Mouse (Mus musculus) embryonic fibroblast, embryonic 13.5 days (primary cell): ENCODE measurements around the gene Trpv4. TPM values are rescaled to one million over a fixed set of nuclear protein-coding genes. Genes with fewer than 3 reads are reported as not detected.

ENCODE experiments used
- H3K27ac ChIP-seq: 2 replicates; pipeline ENCODE4 v1.5.1; 2012; ENCODE audit warnings: low read length, control low read depth, inconsistent platforms; ENCODE audit not compliant: insufficient read depth
- H3K4me1 ChIP-seq: 2 replicates; pipeline ENCODE4 v1.6.1; 2011; ENCODE audit warnings: low read length; ENCODE audit not compliant: control insufficient read depth, insufficient read depth
- H3K4me3 ChIP-seq: 2 replicates; pipeline ENCODE4 v1.5.1; 2011; ENCODE audit warnings: mild to moderate bottlenecking, control low read depth, low read length; ENCODE audit not compliant: insufficient read depth
- CTCF ChIP-seq: IDR thresholded peaks from 2 replicates; pipeline ENCODE4 v1.5.1; 2011; ENCODE audit warnings: mild to moderate bottlenecking, control low read depth, low read length, moderate library complexity, borderline replicate concordance; ENCODE audit not compliant: insufficient read depth
- POLR2A ChIP-seq: IDR thresholded peaks from 2 replicates; pipeline ENCODE4 v1.6.1; 2011; ENCODE audit warnings: low read depth, mild to moderate bottlenecking, control low read depth, low read length, moderate library complexity
- polyA plus RNA-seq: library from polyadenylated mRNA; stranded (reverse); fragments of >200 nt; gene quantifications from 2 replicates; pipeline ENCODE4 v1.2.4, GENCODE M21; 2011; ENCODE audit warnings: low read depth; ENCODE audit not compliant: missing spikeins, insufficient read length

Gene Trpv4
- polyA plus RNA-seq, 1 experiment, result 1.1 TPM

- Histone ChIP-seq H3K4me3 (no peak overlapping the region), H3K27ac (no peak overlapping the region), H3K4me1 (no peaks in the 10 kb centered on the region)
- no peak for TF ChIP-seq POLR2A
- no peak for TF ChIP-seq CTCF
Observed at GRCm38 (mm10) chr5:114669014-114669413, 10.8 kb upstream of the Trpv4 start.

- TF ChIP-seq POLR2A, result peak; percentile 92
- peak; percentile 100 for TF ChIP-seq CTCF
- H3K4me1 ChIP-seq, result no peaks in the 10 kb centered on the region
- H3K27ac ChIP-seq, result peak overlapping the region; percentile 9; the same call in 1 of the 2 replicates
- 0 out of 2 replicates have a peak overlapping the region, but pooled peaks have one; percentile 7 for H3K4me3 ChIP-seq
Observed at GRCm38 (mm10) chr5:114667228-114667856, 9.1 kb upstream of the Trpv4 start.

- no peak overlapping the region for H3K27ac ChIP-seq
- H3K4me3 ChIP-seq, result no peak overlapping the region
- TF ChIP-seq CTCF (no peak), POLR2A (no peak)
- no peaks in the 10 kb centered on the region for H3K4me1 ChIP-seq
Observed at GRCm38 (mm10) chr5:114666659-114667058, 8.4 kb upstream of the Trpv4 start.

- H3K27ac ChIP-seq, result no peak overlapping the region
- H3K4me1 ChIP-seq, result no peaks in the 10 kb centered on the region
- no peak for TF ChIP-seq POLR2A
- no peak for TF ChIP-seq CTCF
- H3K4me3 ChIP-seq, result no peak overlapping the region
Observed at GRCm38 (mm10) chr5:114664750-114665149, 6.5 kb upstream of the Trpv4 start.

- H3K27ac ChIP-seq, result no peak overlapping the region
- TF ChIP-seq CTCF (no peak), POLR2A (no peak)
Observed at GRCm38 (mm10) chr5:114664139-114664538, 5.9 kb upstream of the Trpv4 start.

GRCm38 (mm10) chr5:114661029-114661428 lies 2.8 kb upstream of the Trpv4 start:
- no peak overlapping the region for H3K4me3 ChIP-seq

More at GRCm38 (mm10) chr5:114664139-114664538, 5.9 kb upstream of the Trpv4 start:
- Histone ChIP-seq H3K4me1 (no peaks in the 10 kb centered on the region), H3K4me3 (no peak overlapping the region)

GRCm38 (mm10) chr5:114657426-114657825 lies 795 bp downstream of the Trpv4 start:
- H3K4me3 ChIP-seq, result peak overlapping the region; percentile 41
- H3K4me1 ChIP-seq, result no peaks in the 10 kb centered on the region
- no peak for TF ChIP-seq POLR2A
- TF ChIP-seq CTCF, result no peak
- H3K27ac ChIP-seq, result no peak overlapping the region

More at GRCm38 (mm10) chr5:114661029-114661428, 2.8 kb upstream of the Trpv4 start:
- no peak for TF ChIP-seq POLR2A
- TF ChIP-seq CTCF, result no peak
- H3K4me1 ChIP-seq, result no peaks in the 10 kb centered on the region
- no peak overlapping the region for H3K27ac ChIP-seq

- H3K4me3 ChIP-seq, result no peak overlapping the region
- TF ChIP-seq POLR2A (no peak), CTCF (no peak)
- H3K27ac ChIP-seq, result no peak overlapping the region
- H3K4me1 ChIP-seq, result no peaks in the 10 kb centered on the region
Observed at GRCm38 (mm10) chr5:114656305-114656704, 1.9 kb downstream of the Trpv4 start.

GRCm38 (mm10) chr5:114655721-114656120 lies 2.5 kb downstream of the Trpv4 start:
- H3K27ac ChIP-seq, result no peak overlapping the region
- H3K4me1 ChIP-seq, result no peaks in the 10 kb centered on the region
- no peak overlapping the region for H3K4me3 ChIP-seq
- no peak for TF ChIP-seq POLR2A
- no peak for TF ChIP-seq CTCF

- Histone ChIP-seq H3K4me3 (no peak overlapping the region), H3K27ac (no peak overlapping the region), H3K4me1 (no peaks in the 10 kb centered on the region)
- TF ChIP-seq CTCF (no peak), POLR2A (no peak)
Observed at GRCm38 (mm10) chr5:114653656-114654437, 4.4 kb downstream of the Trpv4 start.
